Mouse (Mus musculus) adrenal gland, adult 2 months (tissue): Measurements from ENCODE around the gene Garem2. TPM values are rescaled to one million over a fixed set of nuclear protein-coding genes. Genes with fewer than 3 reads are reported as not detected.
"Not testable (repeated sequence)": the region's sequence is repeated elsewhere in the genome, so short reads cannot be mapped to it uniquely, and the experiment has no call there.

Experiments
- DNase-seq: peaks from one replicate; pipeline ENCODE4 v3.0.0; 2021
- long read RNA-seq: library from polyadenylated mRNA; stranded (forward); transcript quantifications from one replicate; pipeline ENCODE4 v2.0.0, GENCODE M21; 2021
- polyA plus RNA-seq: library from polyadenylated mRNA; depleted of rRNA; stranded (reverse); fragments of >200 nt; gene quantifications from 2 replicates; pipeline ENCODE4 v1.2.3, GENCODE M21; 2012; rRNA removed
- total RNA-seq, 2 experiments: library from RNA; stranded (reverse); gene quantifications; 2 replicates each; pipeline ENCODE4 v1.2.3; 2021

The Garem2 gene
- under 1 TPM in 1 of 2 experiments, not detected in 1; 0.10 TPM for total RNA-seq
- 0.11 TPM in 1 of 2 replicates, not detected in the other for polyA plus RNA-seq
- long read RNA-seq: 0 reads

GRCm38 (mm10) chr5:30104841-30105667, at the start of gene Garem2:
Garem2 (plus strand) TSS chr5:30105161.
- DNase-seq: peak; percentile 42

GRCm38 (mm10) chr5:30058216-30058731, 46.7 kb upstream of the Garem2 start:
- no peak for DNase-seq

- DNase-seq: not testable (repeated sequence)
Observed at GRCm38 (mm10) chr5:30059607-30060006, 45.4 kb upstream of the Garem2 start.

DNA sequence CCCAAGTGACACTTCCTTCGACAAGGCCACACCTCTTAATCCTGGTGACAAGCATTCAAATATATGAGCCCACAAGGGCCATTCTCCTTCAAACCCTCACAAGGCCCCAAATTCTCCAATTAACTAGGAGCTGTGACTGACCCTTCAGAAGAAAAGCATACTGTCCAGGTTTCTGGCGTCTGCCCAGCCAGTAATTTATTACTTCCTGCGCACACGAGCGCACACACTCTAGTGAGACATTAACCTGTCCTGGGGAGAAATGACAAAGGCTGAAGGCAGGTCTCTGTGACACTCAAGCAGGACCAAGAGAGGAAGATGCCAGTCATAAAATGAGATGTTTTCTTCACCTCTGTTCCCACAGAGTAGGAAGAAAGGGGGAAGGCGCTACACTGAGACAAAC, 37.2 kb upstream of the Garem2 start:
- DNase-seq: no peak

DNA sequence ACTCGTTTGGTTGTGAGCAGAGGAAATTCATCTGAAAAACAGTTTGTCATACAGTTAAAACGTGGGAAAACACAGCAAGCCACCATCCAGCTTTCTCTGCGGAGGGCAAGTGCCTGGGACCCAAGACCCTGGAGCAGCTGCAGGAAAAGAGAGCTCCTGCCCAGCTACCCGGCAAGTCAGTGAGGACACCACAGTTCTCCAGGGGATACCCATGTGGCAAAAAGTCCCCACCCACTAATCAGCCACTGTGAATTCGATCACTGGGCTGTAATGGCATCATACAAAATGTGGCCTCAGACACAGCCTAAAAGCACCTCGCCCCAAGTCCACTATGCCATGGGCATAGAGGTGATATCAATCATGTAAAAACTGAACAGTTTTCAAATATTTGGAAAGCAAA, 33.3 kb upstream of the Garem2 start:
- DNase-seq: no peak

DNA sequence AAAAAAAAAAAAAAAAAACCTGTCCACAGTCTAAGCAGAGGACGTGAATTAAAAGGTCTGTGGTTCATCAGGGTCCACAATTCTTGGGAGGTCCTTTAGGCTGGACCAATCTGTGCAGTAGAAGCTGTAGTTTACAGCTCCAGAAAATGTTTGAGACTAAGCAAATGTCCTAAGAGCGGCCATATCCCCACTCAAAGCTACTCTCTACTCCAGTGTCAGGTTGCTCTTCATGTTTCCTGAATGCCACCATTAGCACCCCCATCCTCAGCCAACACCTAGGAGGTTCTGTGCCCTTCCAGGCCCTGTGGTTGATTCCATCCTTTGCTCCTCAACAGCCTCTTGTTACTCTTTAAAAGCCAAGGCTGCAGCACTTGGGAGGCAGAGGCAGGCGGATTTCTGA, 32.6 kb upstream of the Garem2 start:
- no peak for DNase-seq

- peak; percentile 85 for DNase-seq
Observed at GRCm38 (mm10) chr5:30072825-30073821, 31.8 kb upstream of the Garem2 start, which contains the start of gene Tyms. Tyms (minus strand) TSS chr5:30073617.

- no peak for DNase-seq
Observed at GRCm38 (mm10) chr5:30092701-30093100, 12.3 kb upstream of the Garem2 start.

GRCm38 (mm10) chr5:30094399-30094798, 10.6 kb upstream of the Garem2 start:
- DNase-seq: no peak

DNA sequence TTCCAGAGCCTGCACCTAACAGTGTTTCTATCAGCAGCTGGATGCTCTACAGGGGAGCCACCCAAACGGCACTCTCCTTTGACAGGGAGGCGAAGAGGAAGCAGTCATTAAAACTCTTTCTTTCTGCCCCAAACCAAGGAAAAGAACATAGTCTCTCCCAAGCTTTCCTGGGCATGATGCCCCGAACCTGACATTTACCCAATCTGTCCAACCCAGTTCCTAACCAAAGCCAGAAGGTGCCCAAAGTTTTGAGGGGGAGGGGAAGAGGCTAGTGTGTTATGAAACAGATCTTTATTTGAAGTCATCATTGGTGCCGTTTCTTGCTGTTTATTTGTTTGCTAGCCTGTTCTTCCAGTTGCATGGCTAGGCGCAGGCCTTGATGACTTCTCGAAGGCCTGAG, 9.2 kb upstream of the Garem2 start:
- no peak for DNase-seq

GRCm38 (mm10) chr5:30098260-30098659, 6.7 kb upstream of the Garem2 start:
- DNase-seq: no peak

GRCm38 (mm10) chr5:30103340-30103739, 1.6 kb upstream of the Garem2 start:
- DNase-seq: no peak

DNA sequence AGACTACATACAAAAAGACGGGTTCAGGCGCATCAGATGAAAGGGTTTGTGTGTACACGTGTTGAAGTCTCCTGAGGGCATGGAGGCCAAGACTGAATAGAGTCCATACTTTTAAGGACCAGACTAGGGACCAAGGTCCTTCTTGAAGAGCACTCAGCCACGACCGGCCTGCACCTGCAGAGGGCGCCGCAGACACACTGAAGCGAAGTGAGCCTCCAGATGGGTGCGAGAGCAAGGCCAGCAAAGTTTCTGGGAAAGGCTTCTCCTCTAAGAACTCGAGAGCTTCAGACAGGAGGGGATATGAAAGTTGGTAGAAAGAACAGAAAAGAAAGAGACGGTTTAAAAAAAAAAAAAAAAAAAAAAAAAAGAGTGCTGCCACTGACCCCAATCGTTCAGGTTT, 622 bp upstream of the Garem2 start:
- DNase-seq: peak; percentile 59

GRCm38 (mm10) chr5:30105668-30106300, 823 bp downstream of the Garem2 start, which contains the start of gene 3110082J24Rik:
3110082J24Rik (minus strand) TSS chr5:30106086.
- DNase-seq: no peak

DNA sequence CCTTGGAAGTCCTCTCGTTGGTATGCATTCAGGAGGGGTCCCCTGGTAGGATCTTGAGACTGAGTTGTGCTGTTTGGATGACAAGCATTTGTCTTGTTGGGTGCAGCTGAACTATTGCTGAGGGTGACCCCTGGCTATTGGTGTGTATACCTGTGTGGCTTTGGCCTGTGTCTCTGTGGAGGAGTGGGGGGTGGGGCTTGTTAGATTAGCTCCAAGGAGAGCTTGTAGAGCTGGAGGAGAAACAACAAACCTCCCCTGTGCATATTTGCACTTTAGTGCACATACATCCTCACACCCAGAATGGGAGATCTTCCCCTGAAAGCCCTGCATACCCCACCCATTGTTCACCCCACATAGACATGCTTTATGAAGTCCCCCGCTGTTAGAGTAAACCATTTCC, 1.8 kb downstream of the Garem2 start:
- DNase-seq: no peak

DNA sequence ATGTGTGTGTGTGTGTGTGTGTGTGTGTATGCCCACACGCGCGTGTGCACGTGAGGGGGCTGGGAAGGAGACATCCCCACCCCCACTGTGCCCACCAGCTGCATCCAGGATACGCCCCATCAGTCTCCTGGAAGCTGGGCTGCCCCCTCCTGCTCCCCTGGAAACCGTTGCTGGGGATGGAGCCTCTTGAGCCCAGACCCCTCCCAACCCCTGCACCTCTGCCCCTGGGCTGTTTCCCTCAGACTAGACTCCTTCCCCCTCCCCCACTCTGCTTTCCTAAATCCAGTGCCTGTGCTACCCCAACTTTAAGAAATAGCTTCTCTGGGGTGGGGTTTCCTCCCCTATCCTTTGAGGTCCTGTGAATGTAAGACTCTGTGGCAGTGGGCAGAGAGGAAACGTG, 2.2 kb downstream of the Garem2 start:
- no peak for DNase-seq

GRCm38 (mm10) chr5:30107611-30108041, 2.7 kb downstream of the Garem2 start:
- DNase-seq: no peak

DNA sequence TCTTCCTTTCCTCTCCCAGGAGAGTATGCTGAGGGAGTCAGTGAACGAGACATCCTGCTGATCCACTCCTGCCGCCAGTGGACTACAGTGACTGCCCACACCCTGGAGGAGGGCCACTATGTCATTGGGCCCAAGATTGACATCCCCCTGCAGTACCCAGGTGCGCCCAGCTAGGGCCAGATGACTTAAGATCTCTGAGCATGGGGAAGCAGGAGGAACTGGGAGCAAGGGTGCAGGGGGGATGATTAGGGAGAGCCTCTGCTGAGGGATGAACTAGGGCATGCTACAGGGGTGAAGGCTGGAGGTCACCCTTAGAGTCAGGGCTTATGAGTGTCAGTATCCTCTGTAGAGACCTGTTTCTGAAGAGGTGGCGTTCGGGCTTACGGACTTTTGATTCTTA, 3.3 kb downstream of the Garem2 start:
- no peak for DNase-seq

DNA sequence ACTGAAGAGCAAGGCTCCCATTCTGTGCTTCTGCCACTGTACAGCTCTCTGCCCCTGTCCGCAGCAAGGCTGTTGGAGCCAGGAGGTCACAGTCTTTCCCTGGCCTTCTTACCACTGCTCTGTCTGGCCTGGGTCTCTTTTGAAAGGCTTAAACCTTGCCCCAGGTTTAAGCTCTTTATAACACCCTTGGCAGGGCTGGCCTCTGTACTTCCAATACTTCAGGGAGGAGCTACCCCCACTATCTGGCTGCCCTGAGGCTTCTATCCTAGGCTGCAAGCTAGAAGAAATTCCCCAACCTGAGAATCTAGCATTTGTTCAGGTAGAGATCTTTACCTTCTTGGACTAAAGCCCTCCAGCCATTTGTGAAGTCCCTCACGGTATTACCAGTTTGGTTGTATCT, 4.9 kb downstream of the Garem2 start:
- no peak for DNase-seq

DNA sequence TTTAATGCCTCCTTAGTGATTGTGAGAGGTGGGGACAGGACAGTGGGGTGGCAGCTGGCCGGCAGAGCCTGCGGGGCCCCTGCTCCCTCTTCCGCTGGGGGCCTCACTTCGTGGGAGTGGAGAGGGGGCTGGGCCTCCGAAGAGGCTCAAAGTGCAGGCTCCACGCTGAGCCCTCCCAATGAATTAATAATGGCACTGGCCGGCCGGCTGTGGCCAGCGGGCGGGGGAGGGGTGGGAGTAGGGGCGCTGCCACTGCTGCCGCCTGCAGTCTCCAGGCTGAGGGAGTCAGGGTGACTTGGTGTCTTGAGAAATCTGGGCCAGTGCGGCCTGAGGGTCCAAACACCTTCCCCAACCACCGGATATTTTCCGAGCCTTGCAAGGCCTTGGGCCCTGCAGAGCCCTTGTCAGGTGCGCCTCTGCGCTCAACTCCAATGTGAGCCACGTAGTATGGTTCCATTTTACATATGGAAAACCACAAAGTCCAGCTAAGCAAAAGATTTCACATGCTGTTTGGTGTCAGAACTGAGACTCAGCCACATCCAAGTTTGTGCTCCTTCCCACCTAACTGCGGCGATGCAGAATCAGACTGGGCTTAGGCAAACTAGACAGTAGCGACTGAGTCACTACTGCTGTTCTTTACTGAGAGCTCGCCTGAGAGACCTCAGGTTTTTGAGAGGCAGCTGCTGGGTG, 5.6 kb downstream of the Garem2 start:
- no peak for DNase-seq

- DNase-seq: no peak
Observed at GRCm38 (mm10) chr5:30111126-30111525, 6.2 kb downstream of the Garem2 start.
